Mouse (Mus musculus): ENCODE measurements around the gene Oscar. TPM values are rescaled to one million over a fixed set of nuclear protein-coding genes. Genes with fewer than 3 reads are reported as not detected.

The Oscar gene
- polyA plus RNA-seq, 1 experiment from 2014 or later = 0.15 TPM

- H3K27ac ChIP-seq (replicated peaks in 1 of 2; ENCODE audit: control insufficient read depth in 1 of 2, insufficient read depth in 1 of 2, low read depth in 2 of 2, low read length in 2 of 2) = no peak overlapping the region
- no peaks in the 10 kb centered on the region for H3K27me3 ChIP-seq (ENCODE audit: control insufficient read depth, insufficient read depth, low read length)
- 70% methylated on average over 1 of the region's 1 CpGs for WGBS
- H3K9me3 ChIP-seq (ENCODE audit: control insufficient read depth, low read length) = no peaks in the 10 kb centered on the region
- H3K9ac ChIP-seq (ENCODE audit: low read length) = no peak overlapping the region
- H3K4me1 ChIP-seq (ENCODE audit: control insufficient read depth in 2 of 2, insufficient read depth in 2 of 2, low read length in 2 of 2) = 0 out of 4 replicates have a peak, but pooled peaks cover 0 to 2% of the 10 kb centered on the region in 2 experiments
- no peak overlapping the region for H3K4me3 ChIP-seq (ENCODE audit: control insufficient read depth in 1 of 2, insufficient read depth in 1 of 2, low read depth in 1 of 2, low read length in 2 of 2)
- no peaks in the 10 kb centered on the region for H3K36me3 ChIP-seq (ENCODE audit: control insufficient read depth, insufficient read depth, low read length)
- no peak overlapping the region for H3K4me2 ChIP-seq (ENCODE audit: low read length)
- ATAC-seq (ENCODE audit: insufficient number of reproducible peaks, insufficient read depth, low FRiP score, low read depth) = no peak
Measured at GRCm38 (mm10) chr7:3591534-3591933, 24.4 kb downstream of the Oscar start.

DNA sequence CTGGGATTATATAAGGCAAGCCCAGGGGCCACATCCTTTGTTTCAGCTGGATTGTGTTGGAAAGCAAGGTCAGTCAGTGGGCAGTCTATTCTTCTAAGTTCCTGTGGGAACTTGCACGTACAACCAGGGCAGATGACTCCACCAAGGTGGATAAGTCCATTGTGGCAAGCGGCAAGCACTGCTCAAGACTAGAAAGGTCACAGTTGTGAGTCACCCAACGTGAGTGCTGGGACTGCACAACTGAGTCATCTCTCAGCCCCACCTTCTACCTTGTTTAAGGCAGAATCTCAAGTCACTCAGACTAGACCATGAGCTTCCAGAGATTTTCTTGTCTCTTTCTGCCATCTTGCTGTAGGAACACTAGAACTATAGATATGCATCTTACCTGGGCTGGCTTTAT lies 25.4 kb downstream of the Oscar start:
- WGBS = 67% methylated on average over 3 of the region's 3 CpGs
- ATAC-seq (ENCODE audit: insufficient number of reproducible peaks, insufficient read depth, low FRiP score, low read depth) = no peak
- no peak overlapping the region for H3K9ac ChIP-seq (ENCODE audit: low read length)
- 0 out of 4 replicates have a peak, but pooled peaks cover 0 to 2% of the 10 kb centered on the region in 2 experiments for H3K4me1 ChIP-seq (ENCODE audit: control insufficient read depth in 2 of 2, insufficient read depth in 2 of 2, low read length in 2 of 2)
- no peaks in the 10 kb centered on the region for H3K36me3 ChIP-seq (ENCODE audit: control insufficient read depth, insufficient read depth, low read length)
- H3K27me3 ChIP-seq (ENCODE audit: control insufficient read depth, insufficient read depth, low read length) = no peaks in the 10 kb centered on the region
- H3K9me3 ChIP-seq (ENCODE audit: control insufficient read depth, low read length) = no peaks in the 10 kb centered on the region
- H3K4me3 ChIP-seq (ENCODE audit: control insufficient read depth in 1 of 2, insufficient read depth in 1 of 2, low read depth in 1 of 2, low read length in 2 of 2) = no peak overlapping the region
- no peak overlapping the region for H3K4me2 ChIP-seq (ENCODE audit: low read length)
- H3K27ac ChIP-seq (replicated peaks in 1 of 2; ENCODE audit: control insufficient read depth in 1 of 2, insufficient read depth in 1 of 2, low read depth in 2 of 2, low read length in 2 of 2) = no peak overlapping the region

- no peak for ATAC-seq (ENCODE audit: insufficient number of reproducible peaks, insufficient read depth, low FRiP score, low read depth)
- Histone ChIP-seq H3K4me2 (ENCODE audit: low read length) (no peak overlapping the region), H3K4me1 (ENCODE audit: control insufficient read depth in 2 of 2, insufficient read depth in 2 of 2, low read length in 2 of 2) (no peaks in the 10 kb centered on the region), H3K9me3 (ENCODE audit: control insufficient read depth, low read length) (no peaks in the 10 kb centered on the region), H3K9ac (ENCODE audit: low read length) (no peak overlapping the region), H3K27me3 (ENCODE audit: control insufficient read depth, insufficient read depth, low read length) (no peaks in the 10 kb centered on the region), H3K27ac (replicated peaks in 1 of 2; ENCODE audit: control insufficient read depth in 1 of 2, insufficient read depth in 1 of 2, low read depth in 2 of 2, low read length in 2 of 2) (no peak overlapping the region), H3K36me3 (ENCODE audit: control insufficient read depth, insufficient read depth, low read length) (no peaks in the 10 kb centered on the region), H3K4me3 (ENCODE audit: control insufficient read depth in 1 of 2, insufficient read depth in 1 of 2, low read depth in 1 of 2, low read length in 2 of 2) (no peak overlapping the region)
- WGBS = 70% methylated on average over 1 of the region's 1 CpGs
Measured at GRCm38 (mm10) chr7:3587292-3587691, 28.7 kb downstream of the Oscar start.

GRCm38 (mm10) chr7:3586255-3586654 lies 29.7 kb downstream of the Oscar start:
- H3K27me3 ChIP-seq (ENCODE audit: control insufficient read depth, insufficient read depth, low read length) = no peaks in the 10 kb centered on the region
- H3K4me2 ChIP-seq (ENCODE audit: low read length) = no peak overlapping the region; the same call in 1 of the 2 replicates
- no peaks in the 10 kb centered on the region for H3K4me1 ChIP-seq (ENCODE audit: control insufficient read depth in 2 of 2, insufficient read depth in 2 of 2, low read length in 2 of 2)
- ATAC-seq (ENCODE audit: insufficient number of reproducible peaks, insufficient read depth, low FRiP score, low read depth) = no peak
- no peaks in the 10 kb centered on the region for H3K36me3 ChIP-seq (ENCODE audit: control insufficient read depth, insufficient read depth, low read length)
- no peak overlapping the region for H3K4me3 ChIP-seq (ENCODE audit: control insufficient read depth in 1 of 2, insufficient read depth in 1 of 2, low read depth in 1 of 2, low read length in 2 of 2)
- H3K9me3 ChIP-seq (ENCODE audit: control insufficient read depth, low read length) = no peaks in the 10 kb centered on the region
- WGBS = 6% methylated on average over 5 of the region's 5 CpGs
- no peak overlapping the region for H3K9ac ChIP-seq (ENCODE audit: low read length)
- H3K27ac ChIP-seq (replicated peaks in 1 of 2; ENCODE audit: control insufficient read depth in 1 of 2, insufficient read depth in 1 of 2, low read depth in 2 of 2, low read length in 2 of 2) = no peak overlapping the region

DNA sequence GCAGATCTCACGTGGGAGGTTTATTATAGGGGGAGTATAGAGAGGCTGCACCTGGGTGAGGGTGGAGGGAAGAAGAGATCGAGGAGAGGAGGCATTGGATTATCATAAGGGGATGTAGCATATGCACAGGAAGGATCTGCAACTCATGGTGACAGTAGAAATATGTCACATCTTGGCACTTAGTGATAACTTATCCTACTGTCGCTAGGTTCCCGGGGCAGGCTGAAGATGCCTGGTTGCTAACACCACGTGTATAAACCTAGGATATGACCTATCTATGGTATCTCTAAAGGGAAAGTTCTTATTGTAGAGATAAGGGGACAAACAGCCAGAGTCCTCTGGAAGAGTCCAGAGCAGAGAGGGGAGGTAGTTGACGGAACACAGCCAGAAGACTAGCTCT lies 30.2 kb downstream of the Oscar start:
- H3K9ac ChIP-seq (ENCODE audit: low read length) = no peak overlapping the region
- H3K9me3 ChIP-seq (ENCODE audit: control insufficient read depth, low read length) = no peaks in the 10 kb centered on the region
- H3K27ac ChIP-seq (replicated peaks in 1 of 2; ENCODE audit: control insufficient read depth in 1 of 2, insufficient read depth in 1 of 2, low read depth in 2 of 2, low read length in 2 of 2) = no peak overlapping the region
- 4% methylated on average over 6 of the region's 6 CpGs for WGBS
- no peaks in the 10 kb centered on the region for H3K27me3 ChIP-seq (ENCODE audit: control insufficient read depth, insufficient read depth, low read length)
- H3K4me2 ChIP-seq (ENCODE audit: low read length) = no peak overlapping the region; the same call in 1 of the 2 replicates
- ATAC-seq (ENCODE audit: insufficient number of reproducible peaks, insufficient read depth, low FRiP score, low read depth) = no peak
- H3K36me3 ChIP-seq (ENCODE audit: control insufficient read depth, insufficient read depth, low read length) = no peaks in the 10 kb centered on the region
- no peak overlapping the region for H3K4me3 ChIP-seq (ENCODE audit: control insufficient read depth in 1 of 2, insufficient read depth in 1 of 2, low read depth in 1 of 2, low read length in 2 of 2)
- H3K4me1 ChIP-seq (ENCODE audit: control insufficient read depth in 2 of 2, insufficient read depth in 2 of 2, low read length in 2 of 2) = no peaks in the 10 kb centered on the region

DNA sequence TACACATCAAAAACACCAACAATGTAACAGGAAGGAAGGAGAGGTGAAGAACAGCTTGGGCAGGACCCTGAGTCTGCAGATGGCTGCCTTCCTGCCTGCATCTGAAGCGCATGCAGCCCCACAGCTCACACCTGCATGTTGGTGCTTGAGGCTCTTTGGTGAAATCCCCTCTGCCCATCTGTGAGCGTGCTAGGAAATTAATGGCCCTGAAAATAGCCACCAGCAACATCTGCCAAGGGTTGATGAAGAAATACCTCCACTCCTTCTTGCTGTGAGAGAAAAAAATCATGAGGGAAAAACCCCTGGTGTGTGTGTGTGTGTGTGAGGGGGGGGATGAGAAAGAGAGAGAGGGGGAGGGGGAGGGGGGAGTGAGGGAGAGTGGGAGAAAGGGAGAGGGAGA lies 35.9 kb downstream of the Oscar start:
- 58% methylated on average over 2 of the region's 2 CpGs for WGBS
- no peaks in the 10 kb centered on the region for H3K27me3 ChIP-seq (ENCODE audit: control insufficient read depth, insufficient read depth, low read length)

DNA sequence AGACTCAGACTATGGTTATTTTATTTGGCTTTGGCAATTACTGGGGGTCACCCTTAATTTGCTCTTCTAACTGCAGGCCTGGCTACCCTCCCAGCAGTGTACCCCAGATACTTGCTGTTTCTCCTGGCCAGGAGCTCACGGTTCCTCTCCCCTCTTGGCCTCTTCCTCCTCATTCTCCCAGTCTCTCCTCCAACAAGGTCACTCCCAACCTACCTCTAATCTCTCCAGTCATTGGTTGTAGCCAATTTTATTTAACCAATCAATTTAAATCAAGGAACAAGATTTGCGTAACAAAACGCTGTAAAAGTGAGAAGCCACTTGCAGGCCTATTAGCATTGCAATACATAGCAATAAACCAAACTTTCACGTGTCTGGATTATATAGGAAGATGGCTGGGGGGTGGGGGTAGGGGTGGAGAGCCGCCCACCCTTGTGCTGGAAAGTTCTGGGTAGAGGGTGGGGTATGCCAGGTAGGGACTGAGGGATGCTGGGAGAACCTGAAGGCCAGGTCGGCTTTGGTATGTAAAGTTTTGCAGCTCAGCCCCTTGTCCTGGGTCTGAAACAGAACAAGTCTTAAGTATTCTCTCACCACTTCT lies 36.9 kb downstream of the Oscar start:
- H3K27me3 ChIP-seq (ENCODE audit: control insufficient read depth, insufficient read depth, low read length) = no peaks in the 10 kb centered on the region
- no peak overlapping the region for H3K27ac ChIP-seq (replicated peaks in 1 of 2; ENCODE audit: control insufficient read depth in 1 of 2, insufficient read depth in 1 of 2, low read depth in 2 of 2, low read length in 2 of 2)
- H3K9ac ChIP-seq (ENCODE audit: low read length) = no peak overlapping the region
- H3K36me3 ChIP-seq (ENCODE audit: control insufficient read depth, insufficient read depth, low read length) = no peaks in the 10 kb centered on the region
- H3K4me3 ChIP-seq (ENCODE audit: control insufficient read depth in 1 of 2, insufficient read depth in 1 of 2, low read depth in 1 of 2, low read length in 2 of 2) = no peak overlapping the region
- ATAC-seq (ENCODE audit: insufficient number of reproducible peaks, insufficient read depth, low FRiP score, low read depth) = no peak
- H3K4me1 ChIP-seq (ENCODE audit: control insufficient read depth in 2 of 2, insufficient read depth in 2 of 2, low read length in 2 of 2) = no peaks in the 10 kb centered on the region
- 0 out of 2 replicates have a peak, but pooled peaks cover 4% of the 10 kb centered on the region for H3K9me3 ChIP-seq (ENCODE audit: control insufficient read depth, low read length)
- WGBS = 68% methylated on average over 6 of the region's 6 CpGs
- H3K4me2 ChIP-seq (ENCODE audit: low read length) = no peak overlapping the region

More for the DNA sequence above, 35.9 kb downstream of the Oscar start:
- H3K9ac ChIP-seq (ENCODE audit: low read length) = no peak overlapping the region
- no peaks in the 10 kb centered on the region for H3K36me3 ChIP-seq (ENCODE audit: control insufficient read depth, insufficient read depth, low read length)
- no peaks in the 10 kb centered on the region for H3K4me1 ChIP-seq (ENCODE audit: control insufficient read depth in 2 of 2, insufficient read depth in 2 of 2, low read length in 2 of 2)
- H3K9me3 ChIP-seq (ENCODE audit: control insufficient read depth, low read length) = 0 out of 2 replicates have a peak, but pooled peaks cover 4% of the 10 kb centered on the region
- no peak overlapping the region for H3K4me2 ChIP-seq (ENCODE audit: low read length)
- no peak overlapping the region for H3K27ac ChIP-seq (replicated peaks in 1 of 2; ENCODE audit: control insufficient read depth in 1 of 2, insufficient read depth in 1 of 2, low read depth in 2 of 2, low read length in 2 of 2)
- H3K4me3 ChIP-seq (ENCODE audit: control insufficient read depth in 1 of 2, insufficient read depth in 1 of 2, low read depth in 1 of 2, low read length in 2 of 2) = no peak overlapping the region
- ATAC-seq (ENCODE audit: insufficient number of reproducible peaks, insufficient read depth, low FRiP score, low read depth) = no peak

GRCm38 (mm10) chr7:3578196-3578595 lies 37.8 kb downstream of the Oscar start:
- 0 out of 2 replicates have a peak, but pooled peaks cover 4% of the 10 kb centered on the region for H3K9me3 ChIP-seq (ENCODE audit: control insufficient read depth, low read length)
- H3K27ac ChIP-seq (replicated peaks in 1 of 2; ENCODE audit: control insufficient read depth in 1 of 2, insufficient read depth in 1 of 2, low read depth in 2 of 2, low read length in 2 of 2) = no peak overlapping the region
- H3K4me1 ChIP-seq (ENCODE audit: control insufficient read depth in 2 of 2, insufficient read depth in 2 of 2, low read length in 2 of 2) = no peaks in the 10 kb centered on the region
- no peak overlapping the region for H3K4me3 ChIP-seq (ENCODE audit: control insufficient read depth in 1 of 2, insufficient read depth in 1 of 2, low read depth in 1 of 2, low read length in 2 of 2)
- no peaks in the 10 kb centered on the region for H3K27me3 ChIP-seq (ENCODE audit: control insufficient read depth, insufficient read depth, low read length)
- ATAC-seq (ENCODE audit: insufficient number of reproducible peaks, insufficient read depth, low FRiP score, low read depth) = no peak
- 70% methylated on average over 2 of the region's 2 CpGs for WGBS
- H3K9ac ChIP-seq (ENCODE audit: low read length) = no peak overlapping the region
- no peaks in the 10 kb centered on the region for H3K36me3 ChIP-seq (ENCODE audit: control insufficient read depth, insufficient read depth, low read length)
- no peak overlapping the region for H3K4me2 ChIP-seq (ENCODE audit: low read length)

Data from heart, embryonic 14.5 days (tissue).